Mouse (Mus musculus) midbrain, embryonic 12.5 days (tissue): ENCODE measurements around the gene Ptrh1. TPM values are rescaled to one million over a fixed set of nuclear protein-coding genes. Genes with fewer than 3 reads are reported as not detected.
A peak's percentile ranks its signal among the peaks of the same experiment; 100 is the strongest.

Experiments
- ATAC-seq: fragments of 200-750 bp; cut with Nextera tagmentation; 2 replicates; pipeline ENCODE4 v1.8.0; 2017; ENCODE audit warnings: low read depth, moderate TSS enrichment, moderate library complexity; ENCODE audit not compliant: low FRiP score
- H3K27ac ChIP-seq: fragments of 300-500 bp; sonication (generic); replicated peaks from 2 replicates; pipeline ENCODE4 v1.5.1; 2016; ENCODE audit warnings: mild to moderate bottlenecking
- H3K27me3 ChIP-seq: fragments of 300-500 bp; sonication (generic); 2 replicates; pipeline ENCODE4 v1.6.1; 2016; ENCODE audit warnings: mild to moderate bottlenecking
- H3K36me3 ChIP-seq: fragments of 300-500 bp; sonication (generic); 2 replicates; pipeline ENCODE4 v1.6.1; 2016
- H3K4me1 ChIP-seq: fragments of 300-500 bp; sonication (generic); 2 replicates; pipeline ENCODE4 v1.6.1; 2016
- H3K4me2 ChIP-seq: fragments of 300-500 bp; sonication (generic); replicated peaks from 2 replicates; pipeline ENCODE4 v1.6.1; 2016; ENCODE audit warnings: mild to moderate bottlenecking, moderate library complexity
- H3K4me3 ChIP-seq: fragments of 300-500 bp; sonication (generic); 2 replicates; pipeline ENCODE4 v1.5.1; 2016; ENCODE audit warnings: mild to moderate bottlenecking
- H3K9ac ChIP-seq: fragments of 300-500 bp; sonication (generic); replicated peaks from 2 replicates; pipeline ENCODE4 v1.6.1; 2016; ENCODE audit warnings: mild to moderate bottlenecking, moderate library complexity
- H3K9me3 ChIP-seq: fragments of 300-500 bp; sonication (generic); 2 replicates; pipeline ENCODE4 v1.6.1; 2016; ENCODE audit warnings: mild to moderate bottlenecking
- WGBS: fragments of 180-500 bp; shearing (Covaris S2); methylation state at CpG from one replicate; pipeline ENCODE4 v1.1.7; 2016; 5-methylcytosine and 5-hydroxymethylcytosine counted together
- polyA plus RNA-seq: library from polyadenylated mRNA; unstranded; fragments of >200 nt; fragmentation: Nextera tagmentation; extraction: Ambion mirVana; gene quantifications from 2 replicates; pipeline ENCODE4 v1.2.1, GENCODE M21; 2016

Ptrh1 gene
- polyA plus RNA-seq, 1 experiment from 2014 or later: 4.6 TPM

DNA sequence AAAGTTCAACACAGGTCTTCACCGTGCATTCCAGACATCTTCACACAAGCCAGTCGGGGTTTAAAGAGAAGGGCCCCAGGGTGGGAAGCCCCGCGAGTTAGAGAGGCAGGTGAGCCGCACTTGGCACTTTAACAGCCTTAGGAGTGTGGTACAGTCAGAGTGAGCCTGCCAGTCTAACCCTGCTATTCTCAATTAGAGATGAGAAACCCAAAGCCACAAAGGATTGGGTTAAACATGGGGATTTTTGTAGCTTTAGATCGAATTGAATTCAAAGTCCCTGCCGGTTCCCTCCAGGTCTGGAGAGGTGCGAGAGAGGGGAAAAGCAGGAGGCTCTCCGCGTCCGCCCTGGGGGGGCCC, 34.7 kb upstream of the Ptrh1 start, which contains the start of gene 6330409D20Rik:
TSS of gene 6330409D20Rik (minus strand) at position 101 of the 357 bp plus-strand sequence.
- H3K27me3 ChIP-seq: 0 out of 2 replicates have a peak, but pooled peaks cover 9% of the 10 kb centered on the region
- ATAC-seq: no peak
- no peaks in the 10 kb centered on the region for H3K9me3 ChIP-seq
- peak within 1 kb of the TSS; percentile 99 for H3K4me2 ChIP-seq
- peaks cover 10% of the 10 kb centered on the region for H3K36me3 ChIP-seq
- H3K4me3 ChIP-seq: peak within 1 kb of the TSS; percentile 87
- H3K27ac ChIP-seq: peak within 1 kb of the TSS; percentile 87
- WGBS: 5% methylated on average over 11 of the region's 11 CpGs
- H3K9ac ChIP-seq: peak within 1 kb of the TSS; percentile 86
- H3K4me1 ChIP-seq: peaks cover 32% of the 10 kb centered on the region

DNA sequence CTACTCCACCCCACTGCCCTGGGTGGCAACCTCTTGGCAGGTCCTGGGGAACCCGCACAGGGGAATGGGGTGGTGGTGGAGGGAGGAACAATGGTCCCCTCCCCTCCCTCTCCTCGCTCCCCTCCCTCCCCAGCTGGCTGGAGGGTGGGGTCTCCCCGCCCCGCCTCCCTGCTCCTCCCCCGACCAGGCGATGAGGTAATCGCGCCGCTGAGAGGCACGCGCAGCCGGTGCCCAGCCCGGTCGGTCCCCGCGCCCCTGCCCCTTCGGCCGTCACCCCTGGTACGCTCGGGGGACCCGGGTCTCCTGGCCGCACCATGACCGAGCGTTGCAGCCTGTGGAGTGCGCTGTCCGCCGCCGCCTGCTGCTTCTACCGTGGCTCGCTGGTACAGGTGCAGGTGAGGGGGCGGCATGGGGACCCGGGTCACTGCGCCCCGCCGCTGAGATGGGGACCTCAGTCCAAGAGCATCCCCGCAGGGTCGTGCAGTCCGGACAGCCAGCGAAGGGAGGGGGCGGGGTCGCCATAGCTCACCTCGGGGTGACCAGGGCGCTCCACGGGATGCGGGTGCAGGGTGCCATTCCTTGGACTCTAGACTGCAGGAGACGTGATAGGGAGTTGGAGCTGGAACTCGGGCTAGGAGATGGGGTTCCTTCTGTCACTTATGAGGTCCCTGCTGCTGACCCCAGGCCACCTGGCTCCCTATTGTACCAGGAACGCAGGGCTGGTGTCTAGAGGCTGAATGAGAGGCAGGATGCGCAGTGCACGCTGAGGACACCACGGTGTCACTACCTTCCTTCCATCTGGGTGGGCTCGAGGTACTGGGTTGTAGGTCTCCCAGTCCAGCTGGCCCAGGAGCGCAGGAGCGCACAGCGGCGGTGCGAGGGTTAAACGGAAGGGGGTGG, 34.1 kb upstream of the Ptrh1 start:
- ATAC-seq: peak; percentile 83
- 2% methylated on average over 47 of the region's 58 CpGs for WGBS
- Histone ChIP-seq H3K27me3 (0 out of 2 replicates have a peak, but pooled peaks cover 9% of the 10 kb centered on the region), H3K36me3 (peaks cover 17% of the 10 kb centered on the region), H3K9me3 (no peaks in the 10 kb centered on the region), H3K9ac (peak overlapping the region; percentile 86), H3K27ac (peak overlapping the region; percentile 87), H3K4me2 (peak overlapping the region; percentile 99), H3K4me1 (peaks cover 32% of the 10 kb centered on the region), H3K4me3 (peak overlapping the region; percentile 87)

DNA sequence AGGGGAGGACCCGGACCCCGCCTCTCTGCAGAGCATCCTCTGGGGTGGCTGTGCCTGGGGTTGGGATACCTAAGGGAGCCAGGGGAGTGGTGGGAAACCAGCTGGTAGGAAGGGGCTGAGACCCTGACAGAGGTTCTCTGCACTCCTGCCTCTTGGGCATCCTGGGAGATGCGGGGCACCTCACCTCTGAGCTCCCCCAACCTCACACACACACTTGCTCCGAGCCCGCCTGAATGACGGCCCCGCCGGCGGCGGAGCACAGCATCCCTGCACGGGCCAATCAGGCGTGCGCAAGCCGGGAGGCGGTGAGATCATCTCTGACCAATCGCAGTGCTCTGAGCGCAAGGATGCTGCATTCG, 33.4 kb upstream of the Ptrh1 start:
- 6% methylated on average over 17 of the region's 18 CpGs for WGBS
- ATAC-seq: peak; percentile 92
- Histone ChIP-seq H3K4me3 (peak overlapping the region; percentile 87), H3K4me2 (peak overlapping the region; percentile 99), H3K36me3 (peaks cover 23% of the 10 kb centered on the region), H3K27ac (peak overlapping the region; percentile 87), H3K4me1 (peaks cover 32% of the 10 kb centered on the region), H3K9ac (peak overlapping the region; percentile 86), H3K27me3 (0 out of 2 replicates have a peak, but pooled peaks cover 9% of the 10 kb centered on the region), H3K9me3 (no peaks in the 10 kb centered on the region)

DNA sequence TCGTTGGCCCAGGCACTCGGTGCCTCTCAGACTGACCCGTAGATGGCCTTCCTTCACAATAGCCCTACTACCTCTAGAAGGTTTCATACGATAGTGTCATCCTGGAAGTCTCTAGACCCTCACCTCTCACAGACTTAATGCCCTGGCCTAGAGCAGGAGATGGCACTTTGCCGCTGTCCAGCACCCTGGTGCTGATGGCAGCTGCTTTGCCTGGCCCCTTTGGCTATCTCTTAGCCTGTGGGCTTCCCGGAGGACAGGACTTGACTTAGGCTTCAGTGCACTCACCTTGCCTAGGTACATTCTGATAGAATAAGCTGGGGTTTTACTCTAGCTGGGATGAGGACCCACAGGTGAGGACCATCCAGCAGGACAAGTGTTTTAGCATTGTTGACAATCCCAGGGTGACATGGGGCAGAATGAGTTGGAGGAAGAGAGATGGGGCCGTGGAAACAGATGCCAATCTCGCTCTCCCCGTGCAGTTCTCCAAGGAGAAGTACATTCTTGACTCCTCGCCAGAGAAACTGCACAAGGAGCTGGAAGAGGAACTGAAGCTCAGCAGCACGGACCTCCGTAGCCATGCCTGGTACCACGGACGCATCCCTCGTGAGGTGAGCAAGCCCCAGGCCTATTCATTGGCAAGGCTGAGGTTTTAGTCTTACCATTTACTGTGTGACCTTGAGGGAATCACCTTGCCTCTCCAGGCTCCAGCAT, 31.2 kb upstream of the Ptrh1 start:
- Histone ChIP-seq H3K4me1 (peaks cover 32% of the 10 kb centered on the region), H3K9ac (no peak overlapping the region), H3K27me3 (0 out of 2 replicates have a peak, but pooled peaks cover 9% of the 10 kb centered on the region), H3K27ac (no peak overlapping the region), H3K36me3 (peaks cover 40% of the 10 kb centered on the region), H3K4me3 (no peak overlapping the region), H3K9me3 (no peaks in the 10 kb centered on the region), H3K4me2 (no peak overlapping the region)
- 83% methylated on average over 15 of the region's 15 CpGs for whole genome bisulfite sequencing
- ATAC-seq: no peak

- Histone ChIP-seq H3K27me3 (peaks cover 16% of the 10 kb centered on the region), H3K4me3 (no peak overlapping the region), H3K9ac (no peak overlapping the region), H3K4me1 (peaks cover 24% of the 10 kb centered on the region), H3K4me2 (no peak overlapping the region), H3K36me3 (peaks cover 62% of the 10 kb centered on the region), H3K27ac (no peak overlapping the region), H3K9me3 (no peaks in the 10 kb centered on the region)
- 93% methylated on average over 16 of the region's 16 CpGs for WGBS
- no peak for ATAC-seq
Measured at GRCm38 (mm10) chr2:32749082-32749481, 26.5 kb upstream of the Ptrh1 start.

- peaks cover 69% of the 10 kb centered on the region for H3K36me3 ChIP-seq
- 77% methylated on average over 7 of the region's 7 CpGs for WGBS
- H3K4me1 ChIP-seq: peaks cover 24% of the 10 kb centered on the region
- no peak overlapping the region for H3K9ac ChIP-seq
- no peak for ATAC-seq
- peak overlapping the region; percentile 51; the same call in 1 of the 2 replicates for H3K4me2 ChIP-seq
- H3K4me3 ChIP-seq: no peak overlapping the region
- H3K27me3 ChIP-seq: peaks cover 16% of the 10 kb centered on the region
- no peaks in the 10 kb centered on the region for H3K9me3 ChIP-seq
- H3K27ac ChIP-seq: peak overlapping the region; percentile 75
Measured at GRCm38 (mm10) chr2:32750199-32750598, 25.4 kb upstream of the Ptrh1 start.

DNA sequence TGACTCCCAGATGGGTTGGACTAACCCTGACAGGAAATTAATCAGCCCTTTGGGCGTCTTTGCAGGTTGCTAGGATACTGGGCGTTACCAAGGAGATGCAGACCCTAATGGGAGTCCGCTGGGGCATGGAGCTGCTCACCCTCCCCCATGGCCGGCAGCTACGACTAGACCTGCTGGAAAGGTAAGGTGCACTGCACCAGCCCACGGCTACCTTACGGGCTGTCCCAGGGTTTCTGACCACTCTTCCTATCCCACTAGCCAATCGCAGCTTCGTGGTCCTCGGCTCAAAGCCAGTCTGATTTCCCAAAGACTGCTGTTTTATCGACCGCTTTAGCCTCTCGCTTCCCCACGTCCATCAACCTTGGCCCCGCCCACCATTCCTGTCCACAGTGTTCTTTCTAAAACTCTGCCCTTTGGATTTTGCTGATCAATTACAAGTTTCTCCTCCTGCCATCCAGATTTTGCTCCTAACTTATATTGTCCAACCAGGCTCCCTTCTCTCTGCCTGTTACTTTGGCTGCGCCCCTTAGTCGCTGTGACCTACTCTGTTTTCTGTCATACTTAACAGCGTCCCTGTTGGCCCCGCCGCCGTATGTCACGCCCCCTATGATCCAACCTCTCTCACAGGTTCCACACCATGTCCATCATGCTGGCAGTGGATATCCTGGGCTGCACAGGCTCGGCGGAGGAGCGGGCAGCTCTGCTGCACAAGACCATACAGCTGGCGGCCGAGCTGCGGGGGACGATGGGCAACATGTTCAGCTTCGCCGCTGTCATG, 24.5 kb upstream of the Ptrh1 start:
- Histone ChIP-seq H3K27ac (peak overlapping the region; percentile 75), H3K4me2 (peak overlapping the region; percentile 51), H3K9ac (peak overlapping the region; percentile 49), H3K27me3 (peaks cover 16% of the 10 kb centered on the region), H3K4me3 (peak overlapping the region; percentile 37), H3K36me3 (peaks cover 60% of the 10 kb centered on the region), H3K4me1 (peaks cover 24% of the 10 kb centered on the region), H3K9me3 (no peaks in the 10 kb centered on the region)
- WGBS: 9% methylated on average over 31 of the region's 31 CpGs
- ATAC-seq: peak; percentile 86

DNA sequence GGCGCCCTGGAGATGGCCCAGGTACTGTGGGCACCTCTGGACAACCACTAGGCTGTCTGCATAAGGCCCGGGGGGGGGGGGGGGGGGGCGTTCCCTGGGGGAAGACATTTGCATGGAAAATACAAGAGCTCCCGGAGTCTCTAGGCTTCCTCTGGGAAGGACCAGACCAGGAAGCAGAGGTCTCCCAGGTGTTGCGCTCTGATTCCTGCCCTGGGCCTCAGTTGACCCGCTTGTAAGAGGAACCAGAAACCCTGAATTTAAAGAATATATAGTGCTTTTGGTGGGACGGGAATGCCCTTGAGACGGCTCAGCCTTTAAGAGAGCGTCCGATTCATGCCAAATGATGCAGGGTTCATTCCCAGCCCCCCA, 23.9 kb upstream of the Ptrh1 start:
- WGBS: 18% methylated on average over 8 of the region's 10 CpGs
- Histone ChIP-seq H3K9me3 (no peaks in the 10 kb centered on the region), H3K36me3 (peaks cover 54% of the 10 kb centered on the region), H3K4me2 (peak overlapping the region; percentile 51), H3K9ac (peak overlapping the region; percentile 49), H3K27ac (peak overlapping the region; percentile 75), H3K4me1 (peaks cover 25% of the 10 kb centered on the region), H3K4me3 (peak overlapping the region; percentile 37), H3K27me3 (peaks cover 16% of the 10 kb centered on the region)
- ATAC-seq: no peak

GRCm38 (mm10) chr2:32752181-32752580, 23.4 kb upstream of the Ptrh1 start:
- H3K4me2 ChIP-seq: peak overlapping the region; percentile 51
- ATAC-seq: no peak
- peaks cover 26% of the 10 kb centered on the region for H3K4me1 ChIP-seq
- WGBS: 62% methylated on average over 10 of the region's 10 CpGs
- H3K27me3 ChIP-seq: peaks cover 16% of the 10 kb centered on the region
- H3K9ac ChIP-seq: peak overlapping the region; percentile 1; the same call in 1 of the 2 replicates
- no peaks in the 10 kb centered on the region for H3K9me3 ChIP-seq
- H3K36me3 ChIP-seq: peaks cover 49% of the 10 kb centered on the region
- H3K4me3 ChIP-seq: peak overlapping the region; percentile 37; the same call in 1 of the 2 replicates
- peak overlapping the region; percentile 75; the same call in 1 of the 2 replicates for H3K27ac ChIP-seq

GRCm38 (mm10) chr2:32756674-32757055, 18.9 kb upstream of the Ptrh1 start:
- Histone ChIP-seq H3K9ac (no peak overlapping the region), H3K4me1 (peaks cover 16% of the 10 kb centered on the region), H3K9me3 (no peaks in the 10 kb centered on the region), H3K27me3 (peaks cover 16% of the 10 kb centered on the region), H3K36me3 (peaks cover 40% of the 10 kb centered on the region), H3K4me2 (peak overlapping the region; percentile 35), H3K27ac (no peak overlapping the region), H3K4me3 (peak overlapping the region; percentile 69)
- ATAC-seq: peak; percentile 50
- WGBS: 31% methylated on average over 6 of the region's 6 CpGs

DNA sequence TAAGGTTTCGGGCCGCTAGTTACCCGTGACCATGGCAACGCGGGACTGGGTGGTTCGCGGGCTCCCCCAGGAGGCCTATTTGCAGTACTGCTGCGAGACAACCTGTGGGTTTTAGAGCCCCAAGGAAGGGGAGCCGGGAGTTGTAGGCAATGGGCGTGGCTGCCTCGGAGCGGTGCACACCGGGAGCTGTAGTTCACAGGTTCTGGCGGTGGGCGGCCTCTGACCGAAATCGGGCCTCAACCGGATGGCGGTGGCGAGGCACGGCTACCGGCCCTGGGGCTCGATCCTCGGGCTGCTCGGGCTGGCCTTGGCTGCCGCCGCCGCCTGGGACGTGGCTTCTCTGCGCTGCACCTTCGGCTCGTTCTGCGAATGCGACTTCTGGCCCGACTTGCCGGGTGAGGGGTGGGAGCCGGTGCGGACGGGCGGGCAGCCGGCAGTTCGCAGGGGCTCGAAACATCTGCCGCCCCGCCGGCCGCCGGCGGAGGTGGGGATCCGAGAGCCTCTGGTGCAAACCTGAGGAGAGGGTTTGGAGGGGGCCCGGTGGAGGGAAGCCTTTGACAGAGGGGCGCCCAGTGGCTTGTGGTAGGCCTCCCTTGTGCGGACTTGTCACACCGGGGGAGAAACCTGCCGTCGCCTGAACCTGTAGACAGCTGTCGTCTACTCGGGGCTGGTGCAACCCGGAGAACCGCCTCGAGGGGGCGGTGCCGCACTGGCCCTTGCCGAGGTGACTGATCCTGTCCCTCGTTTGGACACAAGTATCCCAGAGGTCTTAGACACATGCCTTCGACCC, 18.3 kb upstream of the Ptrh1 start, which contains the start of gene Tor2a:
TSS of gene Tor2a (plus strand) at position 179 of the 790 bp plus-strand sequence.
- Histone ChIP-seq H3K4me1 (peaks cover 10% of the 10 kb centered on the region), H3K4me2 (peak within 1 kb of the TSS; percentile 56), H3K36me3 (peaks cover 46% of the 10 kb centered on the region), H3K4me3 (peak within 1 kb of the TSS; percentile 69), H3K9me3 (no peaks in the 10 kb centered on the region), H3K27me3 (peaks cover 14% of the 10 kb centered on the region), H3K27ac (peak within 1 kb of the TSS; percentile 87), H3K9ac (peak within 1 kb of the TSS; percentile 77)
- peak; percentile 91 for ATAC-seq
- WGBS: under 1% methylated on average over 66 of the region's 66 CpGs
